30 mouse cellular contexts compared by ENCODE assay signal in genomic region chr5:76713743-76714142, GRCm38 (mm10). TPM values are rescaled to one million over a fixed set of nuclear protein-coding genes. Genes with fewer than 3 reads are reported as not detected.
DNase-seq lines count a peak whose midpoint lies in the region; ATAC-seq and TF ChIP-seq lines count a peak whose summit lies in the region.
"Had no signal": no experiment of that assay in that cellular context is flagged by ENCODE, and none has a peak within 500 bp of the region (broad histone marks: within the 10 kb centered on the region; RNA-seq: fewer than 3 reads in every experiment).

No protein-coding gene starts in this region.

- 80% methylated on average over 7 of the region's 7 CpGs for WGBS in hindbrain, postnatal 0 days
- 96% methylated on average over 7 of the region's 7 CpGs for WGBS in hindbrain, embryonic 12.5 days
- WGBS in limb, embryonic 15.5 days, result 34% methylated on average over 7 of the region's 7 CpGs

- H3K9me3 ChIP-seq in hindbrain, postnatal 0 days (ENCODE audit: low read length), result no peaks in the 10 kb centered on the region
- H3K9me3 ChIP-seq in hindbrain, embryonic 12.5 days (replicated peaks), result no peaks in the 10 kb centered on the region
- no peaks in the 10 kb centered on the region for H3K9me3 ChIP-seq in limb, embryonic 15.5 days
- H3K9me3 ChIP-seq: embryonic facial prominence, embryonic 12.5 days; heart, embryonic 12.5 days; liver, embryonic 13.5 days; megakaryocyte, embryonic 14.5 days; midbrain, embryonic 12.5 days had no signal

- H3K27me3 ChIP-seq in hindbrain, postnatal 0 days (ENCODE audit: insufficient read depth, low read length), result no peaks in the 10 kb centered on the region
- no peaks in the 10 kb centered on the region for H3K27me3 ChIP-seq in hindbrain, embryonic 12.5 days
- no peaks in the 10 kb centered on the region for H3K27me3 ChIP-seq in limb, embryonic 15.5 days
- H3K27me3 ChIP-seq: embryonic facial prominence, embryonic 12.5 days; heart, embryonic 12.5 days; liver, embryonic 13.5 days; megakaryocyte, embryonic 14.5 days; midbrain, embryonic 12.5 days had no signal

- H3K9ac ChIP-seq in hindbrain, postnatal 0 days (replicated peaks; ENCODE audit: low read length), result no peak overlapping the region
- H3K9ac ChIP-seq in hindbrain, embryonic 12.5 days, result no peak overlapping the region
- no peak overlapping the region for H3K9ac ChIP-seq in limb, embryonic 15.5 days
- H3K9ac ChIP-seq: embryonic facial prominence, embryonic 12.5 days; heart, embryonic 12.5 days; hindbrain, embryonic 14.5 days; liver, embryonic 13.5 days; midbrain, embryonic 12.5 days had no signal

- DNase-seq in hindbrain, postnatal 0 days (ENCODE audit: low spot score), result no peak
- peak; percentile 24 to 35 for DNase-seq in kidney, postnatal 4 days
- no peak for DNase-seq in kidney, postnatal 25 days
- DNase-seq in forelimb bud, embryonic 11.5 days (ENCODE audit: low read depth, low spot score), result peak; percentile 45
- DNase-seq in thymus, postnatal 0 days (ENCODE audit: low spot score), result no peak
- DNase-seq in thymus, adult 18-20 months, result no peak
- DNase-seq: adrenal gland, postnatal 10 days; cerebellum, adult 9-11 months; embryo, embryonic 11 days; gastrocnemius, postnatal 25 days; heart, adult 18-20 months; heart, postnatal 4 days; kidney, adult 2 months; left cerebral cortex, postnatal 4 days; liver, embryonic 13.5 days; lung, adult 18-20 months; lung, postnatal 4 days; right cerebral cortex, postnatal 25 days; spleen, adult 18-20 months; thymus, adult 2 months had no signal

- no peak overlapping the region for H3K4me2 ChIP-seq in hindbrain, postnatal 0 days (ENCODE audit: low read depth, low read length)
- H3K4me2 ChIP-seq in hindbrain, embryonic 12.5 days (replicated peaks), result no peak overlapping the region
- H3K4me2 ChIP-seq in limb, embryonic 15.5 days, result 0 out of 2 replicates have a peak overlapping the region, but pooled peaks have one; percentile 14
- H3K4me2 ChIP-seq: embryonic facial prominence, embryonic 12.5 days; heart, embryonic 12.5 days; hindbrain, embryonic 14.5 days; liver, embryonic 13.5 days; midbrain, embryonic 12.5 days had no signal

- no peak overlapping the region for H3K4me3 ChIP-seq in hindbrain, postnatal 0 days (ENCODE audit: low read length)
- H3K4me3 ChIP-seq in hindbrain, embryonic 12.5 days, result no peak overlapping the region
- H3K4me3 ChIP-seq in limb, embryonic 15.5 days, result no peak overlapping the region
- H3K4me3 ChIP-seq: embryonic facial prominence, embryonic 12.5 days; heart, embryonic 12.5 days; liver, embryonic 13.5 days; megakaryocyte, embryonic 14.5 days; midbrain, embryonic 12.5 days; myocyte had no signal

- no peaks in the 10 kb centered on the region for H3K36me3 ChIP-seq in hindbrain, postnatal 0 days (ENCODE audit: insufficient read depth, low read length)
- H3K36me3 ChIP-seq in hindbrain, embryonic 12.5 days, result no peaks in the 10 kb centered on the region
- no peaks in the 10 kb centered on the region for H3K36me3 ChIP-seq in limb, embryonic 15.5 days
- H3K36me3 ChIP-seq: heart, embryonic 12.5 days; liver, embryonic 13.5 days; midbrain, embryonic 12.5 days had no signal

- H3K27ac ChIP-seq in hindbrain, postnatal 0 days, result no peak overlapping the region
- no peak overlapping the region for H3K27ac ChIP-seq in hindbrain, embryonic 12.5 days
- no peak overlapping the region for H3K27ac ChIP-seq in limb, embryonic 15.5 days
- H3K27ac ChIP-seq: embryonic facial prominence, embryonic 12.5 days; hindbrain, embryonic 14.5 days; liver, embryonic 13.5 days; midbrain, embryonic 12.5 days had no signal

- no peaks in the 10 kb centered on the region; the same call in 1 of the 2 replicates for H3K4me1 ChIP-seq in hindbrain, postnatal 0 days (ENCODE audit: insufficient read depth, low read length)
- H3K4me1 ChIP-seq in hindbrain, embryonic 12.5 days, result peaks cover 3% of the 10 kb centered on the region; the same call in 1 of the 2 replicates
- H3K4me1 ChIP-seq in limb, embryonic 15.5 days, result peaks cover 6% of the 10 kb centered on the region
- H3K4me1 ChIP-seq: embryonic facial prominence, embryonic 12.5 days; heart, embryonic 12.5 days; liver, embryonic 13.5 days; midbrain, embryonic 12.5 days had no signal

- 0 out of 2 replicates have a peak, but pooled peaks have one; percentile 39 for ATAC-seq in hindbrain, postnatal 0 days
- no peak for ATAC-seq in hindbrain, embryonic 12.5 days (ENCODE audit: low FRiP score)
- ATAC-seq in limb, embryonic 15.5 days (ENCODE audit: insufficient number of reproducible peaks, low FRiP score, low TSS enrichment, low read depth), result no peak
- ATAC-seq: forebrain, embryonic 14.5 days; lung, postnatal 0 days had no signal

- TF ChIP-seq CTCF in hindbrain, postnatal 0 days (IDR thresholded peaks at IDR 0.05; ENCODE audit: low read depth), result no peak

RNA-seq across cellular contexts. Expression of gene C530008M17Rik, which starts 57.4 kb away (rescaled TPM):
- 55.3 and 66.4 TPM in 2 replicates for total RNA-seq in hindbrain, postnatal 0 days (2014; rRNA removed)
- 52.5 and 56.4 TPM in 2 replicates for polyA plus RNA-seq in hindbrain, postnatal 0 days (2015; fragmentation: Nextera tagmentation; extraction: Ambion mirVana)
- polyA plus RNA-seq in hindbrain, embryonic 12.5 days (2016; fragmentation: Nextera tagmentation; extraction: Ambion mirVana), result 81.2 and 81.5 TPM in 2 replicates
- polyA plus RNA-seq in limb, embryonic 15.5 days (2015; fragmentation: Nextera tagmentation; extraction: Ambion mirVana), result 10.2 and 13.4 TPM in 2 replicates
- polyA plus RNA-seq in thymus, postnatal 0 days (2015; fragmentation: Nextera tagmentation; extraction: Ambion mirVana), result 0.33 and 0.99 TPM in 2 replicates

Comparison
In these comparisons a context has a peak if more than half of its experiments do, and no peak if none do; other contexts are left out.
1. DNase-seq: peak in kidney, postnatal 4 days (2 of 2) and forelimb bud, embryonic 11.5 days (single experiment); none in hindbrain, postnatal 0 days (single experiment), kidney, postnatal 25 days (0 of 2), thymus, postnatal 0 days (single experiment) and thymus, adult 18-20 months (0 of 2).